Mouse (Mus musculus): ENCODE measurements around the gene Zfp109. TPM values are rescaled to one million over a fixed set of nuclear protein-coding genes. Genes with fewer than 3 reads are reported as not detected.

Zfp109 gene
- polyA plus RNA-seq, 1 experiment, result 0.84 TPM

DNA sequence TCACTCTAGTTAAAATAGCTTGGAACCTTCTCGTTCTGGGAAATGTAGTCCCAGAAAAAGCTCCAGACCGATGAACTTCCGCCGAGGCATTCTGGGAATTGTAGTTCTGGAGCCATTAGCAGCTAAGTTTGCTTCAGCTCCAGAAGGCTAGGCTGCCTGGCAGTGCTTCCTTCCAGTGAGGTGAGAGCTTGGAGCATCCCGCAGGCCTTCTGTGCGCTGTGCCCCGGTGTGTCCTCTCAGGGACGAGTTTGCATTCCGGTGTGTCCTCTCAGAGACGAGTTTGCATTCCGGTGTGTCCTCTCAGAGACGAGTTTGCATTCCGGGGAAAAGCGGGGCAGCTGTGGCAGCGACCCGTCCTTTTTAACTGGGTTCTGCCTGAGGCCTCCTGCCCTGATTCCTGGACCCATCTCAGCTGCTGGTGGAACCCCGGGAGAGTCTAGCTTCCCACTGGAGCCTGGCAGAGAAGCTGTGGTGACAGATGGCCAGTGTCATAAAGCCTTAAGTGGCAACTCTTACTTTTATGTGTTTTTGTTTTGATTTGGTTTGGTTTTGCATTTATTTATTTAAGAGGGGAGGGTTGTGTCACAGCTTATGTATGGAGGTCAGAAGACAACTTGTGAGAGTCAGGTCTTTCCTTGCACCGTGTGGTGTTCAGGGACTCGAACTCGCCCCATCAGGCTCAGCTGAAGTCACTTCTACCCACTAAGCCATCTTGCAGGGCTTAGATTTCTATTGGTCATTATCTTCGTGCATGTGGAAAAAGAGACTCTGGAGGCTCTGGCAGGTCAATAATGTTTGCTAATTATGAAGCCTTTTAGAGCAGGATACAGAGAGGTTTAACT, 17.5 kb upstream of the Zfp109 start, which contains the start of gene Zfp108:
Zfp108 (plus strand) TSS at position 162 of the 842 bp plus-strand sequence.
- peak; percentile 58; the same call in 1 of the 2 replicates for TF ChIP-seq POLR2A (IDR thresholded peaks at IDR 0.05; ENCODE audit: control insufficient read depth, low read depth, low read length)
- no peak for TF ChIP-seq CTCF (IDR thresholded peaks at IDR 0.05; ENCODE audit: control insufficient read depth, insufficient read depth, insufficient replicate concordance, low read depth, low read length)
- H3K27me3 ChIP-seq (ENCODE audit: control insufficient read depth, insufficient read depth, low read length), result no peaks in the 10 kb centered on the region
- H3K4me1 ChIP-seq (ENCODE audit: control insufficient read depth, insufficient read depth, low read length), result peaks cover 4% of the 10 kb centered on the region; the same call in 1 of the 2 replicates
- H3K36me3 ChIP-seq (ENCODE audit: control insufficient read depth, insufficient read depth, low read length), result no peaks in the 10 kb centered on the region
- H3K4me3 ChIP-seq (ENCODE audit: control insufficient read depth, low read depth, low read length), result peak within 1 kb of the TSS; percentile 80
- no peak within 1 kb of the TSS for H3K27ac ChIP-seq (ENCODE audit: control insufficient read depth, insufficient read depth, low read depth, low read length)

DNA sequence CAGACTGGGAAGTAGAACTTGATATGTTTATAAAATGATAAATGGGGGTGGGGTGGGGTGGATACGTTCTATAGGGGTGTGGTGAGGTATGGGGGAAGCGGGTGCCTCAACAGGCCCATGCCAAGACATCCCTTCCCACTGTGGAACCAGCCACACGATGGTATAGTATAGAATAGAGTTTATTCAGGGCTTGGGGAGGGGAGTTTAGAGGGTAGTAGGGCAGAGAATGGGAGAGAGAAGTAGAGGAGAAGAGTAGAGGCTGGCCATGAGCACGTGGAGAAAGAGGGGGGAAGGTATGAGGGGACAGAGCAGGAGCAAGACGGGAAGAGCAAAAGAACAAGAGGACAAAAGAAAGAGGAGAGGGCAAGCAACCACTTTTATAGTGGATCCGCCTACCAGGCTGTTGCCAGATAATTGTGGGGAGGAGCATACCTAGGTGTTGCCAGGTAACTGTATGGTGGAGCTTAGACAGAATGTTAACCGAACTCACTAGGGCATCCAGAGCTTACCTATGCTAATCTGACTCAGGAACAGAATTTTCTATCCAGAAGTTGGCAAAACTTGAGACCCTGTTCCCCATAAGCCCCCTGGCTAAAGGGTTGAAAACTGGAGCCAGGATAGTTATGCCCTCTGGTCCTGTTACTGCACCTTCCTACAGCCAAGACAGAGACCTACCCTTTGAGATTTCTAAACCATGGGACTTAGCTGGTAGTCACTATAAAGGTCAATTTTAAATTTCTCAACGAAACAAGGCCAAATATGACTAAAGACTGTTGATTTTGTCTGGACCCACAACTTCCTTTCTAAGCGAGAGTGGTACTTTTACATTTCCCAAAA, 16.6 kb upstream of the Zfp109 start:
- H3K27ac ChIP-seq (ENCODE audit: control insufficient read depth, insufficient read depth, low read depth, low read length), result no peak overlapping the region
- peaks cover 4% of the 10 kb centered on the region; the same call in 1 of the 2 replicates for H3K4me1 ChIP-seq (ENCODE audit: control insufficient read depth, insufficient read depth, low read length)
- H3K27me3 ChIP-seq (ENCODE audit: control insufficient read depth, insufficient read depth, low read length), result no peaks in the 10 kb centered on the region
- no peaks in the 10 kb centered on the region for H3K36me3 ChIP-seq (ENCODE audit: control insufficient read depth, insufficient read depth, low read length)
- TF ChIP-seq POLR2A (IDR thresholded peaks at IDR 0.05; ENCODE audit: control insufficient read depth, low read depth, low read length) (no peak), CTCF (IDR thresholded peaks at IDR 0.05; ENCODE audit: control insufficient read depth, insufficient read depth, insufficient replicate concordance, low read depth, low read length) (no peak)
- no peak overlapping the region for H3K4me3 ChIP-seq (ENCODE audit: control insufficient read depth, low read depth, low read length)

DNA sequence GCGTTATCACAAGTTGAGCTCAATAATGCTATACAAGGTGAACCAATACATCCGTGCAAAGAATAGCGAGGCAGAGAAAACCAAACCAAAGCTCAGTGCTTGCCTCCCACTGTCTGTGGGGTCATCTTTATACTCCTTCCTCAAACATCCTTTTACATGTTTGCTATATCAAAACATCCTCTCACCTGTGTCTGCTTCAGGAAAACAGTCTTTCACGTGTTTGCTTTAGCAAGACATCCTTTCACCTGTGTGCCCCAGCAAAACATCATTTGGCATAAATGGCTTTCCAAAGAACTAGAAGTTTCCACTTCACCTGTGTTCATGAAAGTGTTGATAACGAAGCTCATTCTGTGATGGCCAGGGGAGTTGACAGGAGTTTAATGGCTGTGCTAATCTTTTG, 26.0 kb downstream of the Zfp109 start, which contains the start of gene Zfp111:
Zfp111 (minus strand) TSS at position 101 of the 400 bp plus-strand sequence.
- no peak within 1 kb of the TSS for H3K4me3 ChIP-seq (ENCODE audit: control insufficient read depth, low read depth, low read length)
- peaks cover 8% of the 10 kb centered on the region for H3K4me1 ChIP-seq (ENCODE audit: control insufficient read depth, insufficient read depth, low read length)
- no peaks in the 10 kb centered on the region for H3K27me3 ChIP-seq (ENCODE audit: control insufficient read depth, insufficient read depth, low read length)
- H3K27ac ChIP-seq (ENCODE audit: control insufficient read depth, insufficient read depth, low read depth, low read length), result no peak within 1 kb of the TSS
- H3K36me3 ChIP-seq (ENCODE audit: control insufficient read depth, insufficient read depth, low read length), result no peaks in the 10 kb centered on the region
- TF ChIP-seq POLR2A (IDR thresholded peaks at IDR 0.05; ENCODE audit: control insufficient read depth, low read depth, low read length), result no peak
- no peak for TF ChIP-seq CTCF (IDR thresholded peaks at IDR 0.05; ENCODE audit: control insufficient read depth, insufficient read depth, insufficient replicate concordance, low read depth, low read length)

DNA sequence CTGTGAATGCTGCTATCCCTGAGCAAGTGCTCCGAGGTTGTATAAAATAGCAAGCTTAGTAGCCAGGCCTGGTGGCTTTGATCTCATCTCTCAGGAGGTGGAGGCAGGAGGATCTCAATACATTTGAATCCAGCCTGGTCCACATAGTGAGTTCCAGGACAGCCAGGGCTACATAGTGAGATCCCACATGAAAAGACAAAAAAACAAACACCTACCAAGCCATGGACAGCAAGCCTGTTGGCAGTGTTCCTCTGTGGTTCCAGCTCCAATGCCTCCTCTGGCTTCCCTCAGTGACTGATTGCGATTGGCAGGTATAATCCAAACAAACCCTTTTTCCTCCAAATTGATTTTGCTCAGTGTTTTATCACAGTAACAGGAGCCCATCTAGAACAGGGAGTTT, 27.1 kb downstream of the Zfp109 start:
- Histone ChIP-seq H3K27ac (ENCODE audit: control insufficient read depth, insufficient read depth, low read depth, low read length) (no peak overlapping the region), H3K4me1 (ENCODE audit: control insufficient read depth, insufficient read depth, low read length) (peaks cover 8% of the 10 kb centered on the region), H3K27me3 (ENCODE audit: control insufficient read depth, insufficient read depth, low read length) (no peaks in the 10 kb centered on the region), H3K36me3 (ENCODE audit: control insufficient read depth, insufficient read depth, low read length) (no peaks in the 10 kb centered on the region), H3K4me3 (ENCODE audit: control insufficient read depth, low read depth, low read length) (no peak overlapping the region)
- TF ChIP-seq POLR2A (IDR thresholded peaks at IDR 0.05; ENCODE audit: control insufficient read depth, low read depth, low read length), result no peak
- no peak for TF ChIP-seq CTCF (IDR thresholded peaks at IDR 0.05; ENCODE audit: control insufficient read depth, insufficient read depth, insufficient replicate concordance, low read depth, low read length)

DNA sequence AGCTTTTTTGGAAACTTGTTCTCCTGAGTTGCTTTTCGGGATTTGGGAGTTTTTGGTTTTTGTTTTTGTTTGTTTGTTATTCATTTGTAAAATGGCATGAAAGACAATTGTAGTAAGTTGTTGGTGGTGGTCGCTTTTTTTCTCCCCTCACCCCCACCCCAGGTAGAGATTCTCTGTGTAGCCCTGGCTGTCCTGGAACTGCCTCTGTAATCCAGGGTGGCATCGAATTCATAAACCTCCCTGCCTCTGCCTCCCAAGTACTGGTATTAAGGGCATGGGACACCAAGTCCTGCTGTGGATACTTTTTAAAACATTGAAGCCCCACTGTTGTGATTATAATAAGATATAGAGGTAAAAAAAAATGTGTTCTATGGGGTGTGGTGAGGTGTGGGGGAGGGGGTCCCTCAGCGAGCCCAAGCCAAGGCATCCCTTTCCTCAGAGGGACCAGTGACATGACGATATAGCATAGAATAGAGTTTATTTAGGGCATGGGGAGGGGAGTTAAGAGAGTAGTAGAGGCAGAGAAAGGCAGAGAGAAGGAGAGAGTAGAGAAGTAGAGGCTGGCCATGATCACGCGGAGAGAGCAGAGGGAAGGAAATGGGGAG, 29.0 kb downstream of the Zfp109 start:
- Histone ChIP-seq H3K4me1 (ENCODE audit: control insufficient read depth, insufficient read depth, low read length) (peaks cover 8% of the 10 kb centered on the region), H3K4me3 (ENCODE audit: control insufficient read depth, low read depth, low read length) (no peak overlapping the region), H3K27me3 (ENCODE audit: control insufficient read depth, insufficient read depth, low read length) (no peaks in the 10 kb centered on the region), H3K36me3 (ENCODE audit: control insufficient read depth, insufficient read depth, low read length) (no peaks in the 10 kb centered on the region), H3K27ac (ENCODE audit: control insufficient read depth, insufficient read depth, low read depth, low read length) (no peak overlapping the region)
- TF ChIP-seq CTCF (IDR thresholded peaks at IDR 0.05; ENCODE audit: control insufficient read depth, insufficient read depth, insufficient replicate concordance, low read depth, low read length) (no peak), POLR2A (IDR thresholded peaks at IDR 0.05; ENCODE audit: control insufficient read depth, low read depth, low read length) (no peak)

DNA sequence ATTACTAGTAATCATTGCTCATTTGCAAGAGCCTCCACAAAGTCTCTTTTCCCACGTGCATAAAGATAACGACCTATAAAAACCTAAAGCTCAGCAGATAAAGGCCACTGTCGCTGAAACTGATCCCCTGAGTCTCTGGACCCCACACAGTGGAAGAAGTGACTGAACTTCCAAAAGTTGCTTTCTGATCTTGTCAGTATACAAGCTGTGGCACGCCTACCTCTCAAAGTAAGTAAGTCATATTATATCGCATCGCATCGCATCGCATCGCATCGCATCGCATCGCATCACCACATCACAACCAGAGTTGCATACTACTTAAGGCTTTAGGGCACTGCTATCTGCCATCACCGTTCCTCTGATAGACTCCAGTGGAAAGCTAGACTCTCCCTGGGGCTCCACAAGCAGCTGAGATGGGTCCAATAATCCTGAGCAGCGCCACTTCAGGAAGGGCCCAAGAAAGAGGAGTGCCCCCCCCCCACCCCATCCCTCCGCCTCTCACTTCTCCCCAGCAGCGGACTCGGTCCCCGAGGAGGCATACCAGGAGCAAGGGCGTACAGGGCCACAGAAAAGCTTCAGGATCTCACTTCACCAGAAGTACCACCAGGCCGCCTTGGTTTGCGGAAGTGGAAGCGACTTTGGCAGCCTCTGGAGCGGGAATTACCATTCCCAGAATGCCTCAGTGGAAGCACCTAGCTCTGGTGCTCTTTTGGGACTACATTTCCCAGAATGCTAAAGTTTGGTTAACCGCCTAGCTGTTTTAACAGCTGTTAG, 29.7 kb downstream of the Zfp109 start:
- H3K36me3 ChIP-seq (ENCODE audit: control insufficient read depth, insufficient read depth, low read length), result no peaks in the 10 kb centered on the region
- H3K27me3 ChIP-seq (ENCODE audit: control insufficient read depth, insufficient read depth, low read length), result no peaks in the 10 kb centered on the region
- TF ChIP-seq CTCF (IDR thresholded peaks at IDR 0.05; ENCODE audit: control insufficient read depth, insufficient read depth, insufficient replicate concordance, low read depth, low read length) (no peak), POLR2A (IDR thresholded peaks at IDR 0.05; ENCODE audit: control insufficient read depth, low read depth, low read length) (0 out of 2 replicates have a peak, but pooled peaks have one; percentile 39)
- peaks cover 8% of the 10 kb centered on the region for H3K4me1 ChIP-seq (ENCODE audit: control insufficient read depth, insufficient read depth, low read length)
- no peak overlapping the region for H3K27ac ChIP-seq (ENCODE audit: control insufficient read depth, insufficient read depth, low read depth, low read length)
- H3K4me3 ChIP-seq (ENCODE audit: control insufficient read depth, low read depth, low read length), result peak overlapping the region; percentile 80
